Comparison of ENCODE assay signal across 29 mouse cellular contexts in the genomic region with DNA sequence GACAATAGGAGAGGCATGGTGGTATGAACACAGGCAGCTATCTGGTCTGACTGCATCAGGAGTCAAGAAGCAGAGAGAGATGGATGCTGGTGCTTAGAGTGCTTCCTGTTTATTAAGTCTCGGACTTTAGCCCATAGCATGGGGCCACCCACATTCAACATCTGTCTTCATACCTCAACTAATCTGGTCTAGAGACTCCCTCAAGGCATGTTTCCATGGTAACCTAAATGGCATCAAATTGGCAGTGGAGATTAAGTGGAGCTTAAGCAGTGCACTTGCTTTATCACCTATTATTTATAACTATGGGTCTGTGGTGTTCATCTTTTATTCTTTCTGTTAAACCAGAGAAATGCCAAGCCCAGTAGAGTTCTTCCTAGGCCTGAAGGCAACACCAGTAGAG.
A peak's percentile ranks its signal among the peaks of the same experiment; 100 is the strongest.
DNase-seq lines count a peak whose midpoint lies in the region; ATAC-seq and TF ChIP-seq lines count a peak whose summit lies in the region.
"Had no signal": no experiment of that assay in that cellular context is flagged by ENCODE, and none has a peak within 500 bp of the region (broad histone marks: within the 10 kb centered on the region; RNA-seq: fewer than 3 reads in every experiment).

No protein-coding gene starts in this region.

- no peaks in the 10 kb centered on the region for H3K27me3 ChIP-seq in hindbrain, postnatal 0 days (ENCODE audit: insufficient read depth, low read length)
- no peaks in the 10 kb centered on the region for H3K27me3 ChIP-seq in hindbrain, embryonic 12.5 days
- no peaks in the 10 kb centered on the region for H3K27me3 ChIP-seq in liver, embryonic 12.5 days (replicated peaks)
- H3K27me3 ChIP-seq: forebrain, embryonic 13.5 days; heart, embryonic 12.5 days; kidney, embryonic 15.5 days; liver, embryonic 15.5 days had no signal

- no peaks in the 10 kb centered on the region for H3K36me3 ChIP-seq in hindbrain, postnatal 0 days (ENCODE audit: insufficient read depth, low read length)
- no peaks in the 10 kb centered on the region for H3K36me3 ChIP-seq in hindbrain, embryonic 12.5 days
- H3K36me3 ChIP-seq in liver, embryonic 12.5 days, result no peaks in the 10 kb centered on the region
- H3K36me3 ChIP-seq: heart, embryonic 12.5 days; kidney, embryonic 15.5 days; liver, embryonic 15.5 days; midbrain, embryonic 12.5 days had no signal

- DNase-seq in hindbrain, postnatal 0 days (ENCODE audit: low spot score), result peak; percentile 20
- DNase-seq in embryo, embryonic 10.5 days (ENCODE audit: low spot score), result peak; percentile 51
- peak; percentile 4 for DNase-seq in embryo, embryonic 11.5 days (ENCODE audit: low read depth, low spot score)
- peak; percentile 44 for DNase-seq in retina, postnatal 1 day
- DNase-seq in MN1 (ENCODE audit: low spot score), result no peak
- DNase-seq: adrenal gland, adult 2 months; adrenal gland, postnatal 36 days; B cell, adult 2 months; cerebellum, adult 8-10 months; cerebellum, postnatal 25 days; gastrocnemius, adult 2 months; heart, adult 2 months; heart, postnatal 4 days; kidney, adult 11 months; kidney, postnatal 25 days; liver; lung, embryonic 14.5 days; lung, postnatal 14 days; thymus, adult 2 months; thymus, postnatal 36 days had no signal

- H3K4me3 ChIP-seq in hindbrain, postnatal 0 days (ENCODE audit: low read length), result no peak overlapping the region
- no peak overlapping the region for H3K4me3 ChIP-seq in hindbrain, embryonic 12.5 days
- no peak overlapping the region for H3K4me3 ChIP-seq in liver, embryonic 12.5 days
- H3K4me3 ChIP-seq: forebrain, embryonic 13.5 days; gastrocnemius, adult 2 months; heart, adult 2 months; heart, embryonic 12.5 days; kidney, embryonic 15.5 days; liver, embryonic 15.5 days; midbrain, embryonic 12.5 days had no signal

- no peak overlapping the region for H3K4me2 ChIP-seq in hindbrain, postnatal 0 days (ENCODE audit: low read depth, low read length)
- no peak overlapping the region for H3K4me2 ChIP-seq in hindbrain, embryonic 12.5 days (replicated peaks)
- H3K4me2 ChIP-seq in liver, embryonic 12.5 days, result no peak overlapping the region
- H3K4me2 ChIP-seq: forebrain, embryonic 13.5 days; heart, embryonic 12.5 days; kidney, embryonic 15.5 days; liver, embryonic 15.5 days; lung, embryonic 14.5 days; midbrain, embryonic 12.5 days had no signal

- H3K27ac ChIP-seq in hindbrain, postnatal 0 days, result no peak overlapping the region
- no peak overlapping the region for H3K27ac ChIP-seq in hindbrain, embryonic 12.5 days
- H3K27ac ChIP-seq in liver, embryonic 12.5 days, result no peak overlapping the region
- H3K27ac ChIP-seq: forebrain, embryonic 13.5 days; gastrocnemius, adult 2 months; heart, adult 2 months; kidney, embryonic 15.5 days; liver, embryonic 15.5 days; midbrain, embryonic 12.5 days had no signal

- 35% methylated on average over 1 of the region's 1 CpGs for WGBS in hindbrain, postnatal 0 days
- 19% methylated on average over 1 of the region's 1 CpGs for WGBS in hindbrain, embryonic 12.5 days
- 19% methylated on average over 1 of the region's 1 CpGs for WGBS in liver, embryonic 12.5 days (ENCODE audit: insufficient replicate concordance)

- no peaks in the 10 kb centered on the region for H3K4me1 ChIP-seq in hindbrain, postnatal 0 days (ENCODE audit: insufficient read depth, low read length)
- no peaks in the 10 kb centered on the region for H3K4me1 ChIP-seq in hindbrain, embryonic 12.5 days
- H3K4me1 ChIP-seq in liver, embryonic 12.5 days, result no peaks in the 10 kb centered on the region
- H3K4me1 ChIP-seq: forebrain, embryonic 13.5 days; kidney, embryonic 15.5 days; liver, embryonic 15.5 days; midbrain, embryonic 12.5 days had no signal

- TF ChIP-seq CTCF in hindbrain, postnatal 0 days (IDR thresholded peaks at IDR 0.05; ENCODE audit: low read depth), result no peak

- no peaks in the 10 kb centered on the region for H3K9me3 ChIP-seq in hindbrain, postnatal 0 days (ENCODE audit: low read length)
- H3K9me3 ChIP-seq in hindbrain, embryonic 12.5 days (replicated peaks), result no peaks in the 10 kb centered on the region
- H3K9me3 ChIP-seq in liver, embryonic 12.5 days (replicated peaks), result no peaks in the 10 kb centered on the region
- H3K9me3 ChIP-seq: forebrain, embryonic 13.5 days; heart, embryonic 12.5 days; kidney, embryonic 15.5 days; liver, embryonic 15.5 days; midbrain, embryonic 12.5 days had no signal

- ATAC-seq in hindbrain, postnatal 0 days, result no peak
- no peak for ATAC-seq in hindbrain, embryonic 12.5 days (ENCODE audit: low FRiP score)
- ATAC-seq in liver, embryonic 12.5 days, result no peak
- ATAC-seq: activated CD4-positive, CD25-positive, alpha-beta regulatory T cell, adult 4 months; forebrain, embryonic 13.5 days; inflammation-experienced regulatory T-cells, adult 6 months had no signal

- H3K9ac ChIP-seq in hindbrain, postnatal 0 days (replicated peaks; ENCODE audit: low read length), result no peak overlapping the region
- H3K9ac ChIP-seq in hindbrain, embryonic 12.5 days, result no peak overlapping the region
- H3K9ac ChIP-seq in liver, embryonic 12.5 days, result no peak overlapping the region
- H3K9ac ChIP-seq: forebrain, embryonic 13.5 days; heart, embryonic 12.5 days; kidney, embryonic 15.5 days; liver, embryonic 15.5 days; lung, embryonic 14.5 days; midbrain, embryonic 12.5 days had no signal
